In genomic region chr4:46827471-46827870, GRCm38 (mm10) we compare ENCODE assay signal across 8 mouse cellular contexts.
DNase-seq lines count a peak whose midpoint lies in the region; ATAC-seq and TF ChIP-seq lines count a peak whose summit lies in the region.
"Had no signal": no experiment of that assay in that cellular context is flagged by ENCODE, and none has a peak within 500 bp of the region (broad histone marks: within the 10 kb centered on the region; RNA-seq: fewer than 3 reads in every experiment).

No protein-coding gene starts in this region.

- 0 out of 2 replicates have a peak overlapping the region, but pooled peaks have one; percentile 18 for H3K9ac ChIP-seq in limb, embryonic 12.5 days (replicated peaks)
- no peak overlapping the region for H3K9ac ChIP-seq in intestine, embryonic 16.5 days (ENCODE audit: low read depth, low read length)
- H3K9ac ChIP-seq: liver, embryonic 14.5 days had no signal

- no peak overlapping the region for H3K27ac ChIP-seq in limb, embryonic 12.5 days
- H3K27ac ChIP-seq in kidney, adult 2 months (ENCODE audit: insufficient read depth, low read depth, low read length) = no peak overlapping the region
- H3K27ac ChIP-seq in intestine, embryonic 16.5 days (ENCODE audit: low read length) = no peak overlapping the region
- H3K27ac ChIP-seq: liver, embryonic 14.5 days had no signal

- H3K79me3 ChIP-seq in C2C12 (ENCODE audit: low read depth) = no peaks in the 10 kb centered on the region

- no peak for ATAC-seq in limb, embryonic 12.5 days (ENCODE audit: insufficient number of reproducible peaks, insufficient read depth, low FRiP score, low TSS enrichment, low read depth)
- no peak for ATAC-seq in intestine, embryonic 16.5 days

- H3K27me3 ChIP-seq in C2C12 (ENCODE audit: control insufficient read depth, insufficient read depth, insufficient read length) = no peaks in the 10 kb centered on the region
- H3K27me3 ChIP-seq in limb, embryonic 12.5 days = no peaks in the 10 kb centered on the region
- H3K27me3 ChIP-seq in kidney, adult 2 months (replicated peaks; ENCODE audit: control insufficient read depth, insufficient read depth, low read length) = no peaks in the 10 kb centered on the region
- H3K27me3 ChIP-seq in intestine, embryonic 16.5 days (replicated peaks; ENCODE audit: control insufficient read depth, insufficient read depth, low read length) = no peaks in the 10 kb centered on the region

- H3ac ChIP-seq in C2C12 (ENCODE audit: control insufficient read depth, insufficient read length, low read depth) = no peak overlapping the region

- no peaks in the 10 kb centered on the region for H3K9me3 ChIP-seq in limb, embryonic 12.5 days
- H3K9me3 ChIP-seq in intestine, embryonic 16.5 days (ENCODE audit: control insufficient read depth, low read length) = no peaks in the 10 kb centered on the region

- DNase-seq in cerebellum, adult 18-20 months = peak; percentile 45 to 53
- DNase-seq in gastrocnemius, adult 8-10 months (ENCODE audit: low spot score in 2 of 2) = peak; percentile 6 to 32
- no peak for DNase-seq in urinary bladder, postnatal 14 days (ENCODE audit: low spot score)
- no peak for DNase-seq in kidney, adult 2 months

- TF ChIP-seq CTCF in C2C12 (IDR thresholded peaks at IDR 0.05; ENCODE audit: control insufficient read depth, insufficient read depth, insufficient read length) = no peak
- no peak for TF ChIP-seq CTCF in kidney, adult 2 months (conservative IDR thresholded peaks at IDR 0.05; ENCODE audit: insufficient read depth, insufficient read length, low read depth, low read length)

- no peaks in the 10 kb centered on the region for H3K79me2 ChIP-seq in C2C12 (ENCODE audit: control insufficient read depth, insufficient read depth)

- no peak overlapping the region for H3K4me2 ChIP-seq in limb, embryonic 12.5 days
- no peak overlapping the region for H3K4me2 ChIP-seq in intestine, embryonic 16.5 days (ENCODE audit: low read depth, low read length)

- no peaks in the 10 kb centered on the region for H3K36me3 ChIP-seq in C2C12 (ENCODE audit: control insufficient read depth, insufficient read depth)
- no peaks in the 10 kb centered on the region for H3K36me3 ChIP-seq in limb, embryonic 12.5 days
- H3K36me3 ChIP-seq in kidney, adult 2 months (ENCODE audit: control insufficient read depth, insufficient read depth, low read length) = no peaks in the 10 kb centered on the region
- H3K36me3 ChIP-seq in intestine, embryonic 16.5 days (ENCODE audit: control insufficient read depth, insufficient read depth, low read length) = no peaks in the 10 kb centered on the region

- TF ChIP-seq POLR2A in kidney, adult 2 months (IDR thresholded peaks at IDR 0.05; ENCODE audit: low read depth, low read length) = no peak

- H3K4me1 ChIP-seq in limb, embryonic 12.5 days (replicated peaks) = peaks cover 5% of the 10 kb centered on the region
- H3K4me1 ChIP-seq in kidney, adult 2 months (ENCODE audit: control insufficient read depth, insufficient read depth, low read length) = 0 out of 2 replicates have a peak, but pooled peaks cover 4% of the 10 kb centered on the region
- no peaks in the 10 kb centered on the region for H3K4me1 ChIP-seq in intestine, embryonic 16.5 days (ENCODE audit: control insufficient read depth, insufficient read depth, low read length)

- WGBS in limb, embryonic 12.5 days = 61% methylated on average over 9 of the region's 9 CpGs
- 73% methylated on average over 9 of the region's 9 CpGs for WGBS in kidney, adult 2 months
- WGBS in intestine, embryonic 16.5 days = 49% methylated on average over 9 of the region's 9 CpGs

- no peak overlapping the region for H3K4me3 ChIP-seq in C2C12 (ENCODE audit: insufficient read depth, poor library complexity, severe bottlenecking)
- no peak overlapping the region for H3K4me3 ChIP-seq in limb, embryonic 12.5 days (replicated peaks)
- H3K4me3 ChIP-seq in kidney, adult 2 months (ENCODE audit: insufficient read depth, low read depth, low read length) = no peak overlapping the region
- H3K4me3 ChIP-seq in intestine, embryonic 16.5 days (ENCODE audit: low read length) = no peak overlapping the region

TF ChIP-seq in C2C12, 6 proteins besides CTCF, POLR2A, EP300 and RAD21:
- TF ChIP-seq USF1 (IDR thresholded peaks at IDR 0.05; ENCODE audit: low read depth) (no peak), FOSL1 (IDR thresholded peaks at IDR 0.05; ENCODE audit: insufficient read depth, low read length, poor library complexity, severe bottlenecking) (no peak), MYOG (IDR thresholded peaks at IDR 0.05; ENCODE audit: control insufficient read depth, extremely low read depth, insufficient read length) (no peak), MYOD1 (IDR thresholded peaks at IDR 0.05; ENCODE audit: control insufficient read depth, insufficient read length, low read depth) (peak; percentile 67), MAX (IDR thresholded peaks at IDR 0.05) (peak; percentile 60), CEBPB (IDR thresholded peaks at IDR 0.05; ENCODE audit: low read depth) (no peak)
TF ChIP-seq in C2C12: peak in this region for 2.

Comparison
In these comparisons a context has a peak if more than half of its experiments do, and no peak if none do; other contexts are left out.
1. DNase-seq: peak in cerebellum, adult 18-20 months (2 of 2) and gastrocnemius, adult 8-10 months (2 of 2); none in urinary bladder, postnatal 14 days (single experiment) and kidney, adult 2 months (single experiment).